Mouse (Mus musculus) kidney, embryonic 14.5 days (tissue): ENCODE data around the gene Fscn3. TPM values are rescaled to one million over a fixed set of nuclear protein-coding genes. Genes with fewer than 3 reads are reported as not detected.

ENCODE experiments used
- ATAC-seq: fragments of 200-750 bp; cut with Nextera tagmentation; 2 replicates; pipeline ENCODE4 v1.8.0; 2017; ENCODE audit warnings: moderate number of reproducible peaks, mild to moderate bottlenecking, moderate TSS enrichment, moderate library complexity; ENCODE audit not compliant: low FRiP score, low TSS enrichment
- H3K27ac ChIP-seq: fragments of 300-500 bp; sonication (generic); 2 replicates; pipeline ENCODE4 v1.5.1; 2014; ENCODE audit warnings: low read depth, mild to moderate bottlenecking, low read length, moderate library complexity, mixed read lengths
- H3K27me3 ChIP-seq: fragments of 300-500 bp; sonication (generic); 2 replicates; pipeline ENCODE4 v1.6.1; 2014; ENCODE audit warnings: mild to moderate bottlenecking, low read length; ENCODE audit not compliant: control insufficient read depth, insufficient read depth
- H3K36me3 ChIP-seq: fragments of 300-500 bp; sonication (generic); 2 replicates; pipeline ENCODE4 v1.6.1; 2014; ENCODE audit warnings: low read length, mixed read lengths; ENCODE audit not compliant: control insufficient read depth, insufficient read depth
- H3K4me1 ChIP-seq: fragments of 300-500 bp; sonication (generic); 2 replicates; pipeline ENCODE4 v1.6.1; 2014; ENCODE audit warnings: low read length, mixed read lengths; ENCODE audit not compliant: control insufficient read depth, insufficient read depth
- H3K4me2 ChIP-seq: fragments of 300-500 bp; sonication (generic); replicated peaks from 2 replicates; pipeline ENCODE4 v1.6.1; 2014; ENCODE audit warnings: low read depth, mild to moderate bottlenecking, low read length
- H3K4me3 ChIP-seq: fragments of 300-500 bp; sonication (generic); 2 replicates; pipeline ENCODE4 v1.5.1; 2014; ENCODE audit warnings: mild to moderate bottlenecking, low read length
- H3K9ac ChIP-seq: fragments of 300-500 bp; sonication (generic); 2 replicates; pipeline ENCODE4 v1.6.1; 2014; ENCODE audit warnings: low read depth, mild to moderate bottlenecking, low read length, moderate library complexity
- H3K9me3 ChIP-seq: fragments of 300-500 bp; sonication (generic); 2 replicates; pipeline ENCODE4 v1.6.1; 2016; ENCODE audit warnings: low read length; ENCODE audit not compliant: control insufficient read depth
- WGBS: fragments of 180-500 bp; shearing (Covaris S2); extraction: QIAGEN DNeasy Blood & Tissue Kit; methylation state at CpG from one replicate; pipeline ENCODE4 v1.1.7; 2014; 5-methylcytosine and 5-hydroxymethylcytosine counted together
- polyA plus RNA-seq: library from polyadenylated mRNA; unstranded; fragments of >200 nt; fragmentation: Nextera tagmentation; extraction: Ambion mirVana; gene quantifications from 2 replicates; pipeline ENCODE4 v1.2.1, GENCODE M21; 2014

The Fscn3 gene
- polyA plus RNA-seq, 1 experiment from 2014 or later, result not detected

DNA sequence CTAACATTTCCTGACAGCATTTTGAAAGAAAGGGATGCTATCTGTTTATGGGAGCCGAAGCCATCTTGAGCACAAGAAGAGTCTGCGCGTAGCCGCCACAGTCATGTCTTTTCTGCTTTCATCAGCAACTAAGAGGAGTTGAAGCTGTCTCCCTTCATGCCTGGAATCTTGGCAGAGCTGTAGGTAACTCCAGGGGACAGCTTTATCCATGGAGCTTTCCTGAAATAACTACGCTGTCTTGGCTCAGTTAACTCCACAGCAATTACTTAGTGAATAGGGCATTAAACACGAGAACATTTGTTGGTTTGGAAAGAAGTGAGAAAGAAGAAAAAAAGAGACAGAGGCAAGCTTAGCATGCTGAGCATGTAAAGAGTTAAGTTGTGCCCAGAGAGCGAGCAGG is 20.3 kb downstream of the Fscn3 start:
- WGBS, result 79% methylated on average over 7 of the region's 7 CpGs
- Histone ChIP-seq H3K4me3 (no peak overlapping the region), H3K36me3 (no peaks in the 10 kb centered on the region), H3K4me1 (no peaks in the 10 kb centered on the region), H3K27ac (no peak overlapping the region), H3K9me3 (no peaks in the 10 kb centered on the region), H3K27me3 (peaks cover 33% of the 10 kb centered on the region), H3K4me2 (no peak overlapping the region), H3K9ac (no peak overlapping the region)
- no peak for ATAC-seq

GRCm38 (mm10) chr6:28449253-28449652 is 21.7 kb downstream of the Fscn3 start, which contains the start of gene Pax4:
TSS of gene Pax4 (minus strand) at chr6:28449353.
- H3K27ac ChIP-seq, result no peak within 1 kb of the TSS
- H3K4me2 ChIP-seq, result no peak within 1 kb of the TSS
- peaks cover 33% of the 10 kb centered on the region for H3K27me3 ChIP-seq
- H3K9me3 ChIP-seq, result no peaks in the 10 kb centered on the region
- no peak for ATAC-seq
- WGBS, result 71% methylated on average over 2 of the region's 2 CpGs
- H3K36me3 ChIP-seq, result no peaks in the 10 kb centered on the region
- no peaks in the 10 kb centered on the region for H3K4me1 ChIP-seq
- H3K4me3 ChIP-seq, result no peak within 1 kb of the TSS
- no peak within 1 kb of the TSS for H3K9ac ChIP-seq

- Histone ChIP-seq H3K4me2 (no peak overlapping the region), H3K9ac (no peak overlapping the region), H3K4me3 (no peak overlapping the region), H3K4me1 (no peaks in the 10 kb centered on the region), H3K27ac (no peak overlapping the region), H3K9me3 (no peaks in the 10 kb centered on the region), H3K36me3 (no peaks in the 10 kb centered on the region), H3K27me3 (peaks cover 33% of the 10 kb centered on the region)
- no peak for ATAC-seq
- WGBS, result 14% methylated on average over 5 of the region's 5 CpGs
Observed at GRCm38 (mm10) chr6:28450481-28450880, 22.9 kb downstream of the Fscn3 start.

- H3K4me3 ChIP-seq, result no peak overlapping the region
Observed at GRCm38 (mm10) chr6:28450977-28451376, 23.4 kb downstream of the Fscn3 start.

GRCm38 (mm10) chr6:28459221-28459668 is 31.7 kb downstream of the Fscn3 start:
- H3K27ac ChIP-seq, result no peak overlapping the region
- H3K9ac ChIP-seq, result no peak overlapping the region
- H3K4me1 ChIP-seq, result no peaks in the 10 kb centered on the region
- H3K27me3 ChIP-seq, result no peaks in the 10 kb centered on the region
- H3K4me2 ChIP-seq, result no peak overlapping the region
- H3K36me3 ChIP-seq, result no peaks in the 10 kb centered on the region
- no peaks in the 10 kb centered on the region for H3K9me3 ChIP-seq
- no peak overlapping the region for H3K4me3 ChIP-seq
- no peak for ATAC-seq

More at GRCm38 (mm10) chr6:28450977-28451376, 23.4 kb downstream of the Fscn3 start:
- H3K9ac ChIP-seq, result no peak overlapping the region
- no peak overlapping the region for H3K4me2 ChIP-seq
- H3K27ac ChIP-seq, result no peak overlapping the region
- no peaks in the 10 kb centered on the region for H3K36me3 ChIP-seq
- WGBS, result 2% methylated on average over 10 of the region's 12 CpGs
- H3K9me3 ChIP-seq, result no peaks in the 10 kb centered on the region
- no peak for ATAC-seq
- peaks cover 33% of the 10 kb centered on the region for H3K27me3 ChIP-seq
- H3K4me1 ChIP-seq, result no peaks in the 10 kb centered on the region

- Histone ChIP-seq H3K4me1 (no peaks in the 10 kb centered on the region), H3K4me3 (no peak overlapping the region), H3K27me3 (no peaks in the 10 kb centered on the region), H3K9me3 (no peaks in the 10 kb centered on the region), H3K9ac (no peak overlapping the region), H3K27ac (no peak overlapping the region), H3K4me2 (no peak overlapping the region), H3K36me3 (no peaks in the 10 kb centered on the region)
- no peak for ATAC-seq
- WGBS, result 10% methylated on average over 5 of the region's 5 CpGs
Observed at GRCm38 (mm10) chr6:28460534-28460933, 32.9 kb downstream of the Fscn3 start.

GRCm38 (mm10) chr6:28464630-28465029 is 37.0 kb downstream of the Fscn3 start:
- peak; percentile 55 for ATAC-seq
- H3K4me1 ChIP-seq, result no peaks in the 10 kb centered on the region
- no peak overlapping the region for H3K4me3 ChIP-seq
- no peaks in the 10 kb centered on the region for H3K36me3 ChIP-seq
- H3K9ac ChIP-seq, result no peak overlapping the region
- WGBS, result 7% methylated on average over 6 of the region's 6 CpGs
- no peak overlapping the region for H3K27ac ChIP-seq
- no peak overlapping the region for H3K4me2 ChIP-seq
- H3K9me3 ChIP-seq, result no peaks in the 10 kb centered on the region
- no peaks in the 10 kb centered on the region for H3K27me3 ChIP-seq

DNA sequence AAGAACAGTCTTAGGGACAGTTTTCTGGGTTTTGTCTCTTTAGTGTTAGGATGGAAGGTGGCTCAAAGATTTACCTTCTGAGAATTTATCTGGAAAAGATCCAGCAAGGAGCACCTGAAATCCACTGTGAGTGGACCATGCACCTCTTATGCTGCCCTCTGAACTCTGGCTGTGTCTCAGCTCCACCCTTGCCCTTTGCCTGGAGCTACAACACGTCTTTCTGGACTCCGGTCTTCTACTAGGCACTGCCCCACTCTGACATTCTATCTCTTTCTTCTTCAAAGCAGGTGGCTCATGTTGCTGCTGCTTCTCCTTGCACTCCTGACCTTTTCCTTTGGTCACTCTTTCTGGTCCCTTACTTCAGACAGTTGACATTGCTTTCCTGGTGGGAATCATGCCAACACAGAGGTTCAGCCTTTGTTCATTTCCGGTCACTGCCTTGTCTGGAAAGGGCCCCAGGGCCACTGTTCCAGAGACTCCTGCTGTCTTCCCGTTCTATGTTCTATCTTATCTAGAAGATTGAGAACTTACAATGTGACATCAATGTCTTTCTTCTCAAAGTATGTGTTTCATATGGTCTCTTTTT is 42.5 kb downstream of the Fscn3 start:
- 36% methylated on average over 4 of the region's 4 CpGs for WGBS
- no peak overlapping the region for H3K9ac ChIP-seq
- no peaks in the 10 kb centered on the region for H3K27me3 ChIP-seq
- H3K4me3 ChIP-seq, result no peak overlapping the region
- H3K36me3 ChIP-seq, result no peaks in the 10 kb centered on the region
- H3K4me1 ChIP-seq, result no peaks in the 10 kb centered on the region
- no peak overlapping the region for H3K27ac ChIP-seq
- no peaks in the 10 kb centered on the region for H3K9me3 ChIP-seq
- H3K4me2 ChIP-seq, result no peak overlapping the region
- ATAC-seq, result no peak

DNA sequence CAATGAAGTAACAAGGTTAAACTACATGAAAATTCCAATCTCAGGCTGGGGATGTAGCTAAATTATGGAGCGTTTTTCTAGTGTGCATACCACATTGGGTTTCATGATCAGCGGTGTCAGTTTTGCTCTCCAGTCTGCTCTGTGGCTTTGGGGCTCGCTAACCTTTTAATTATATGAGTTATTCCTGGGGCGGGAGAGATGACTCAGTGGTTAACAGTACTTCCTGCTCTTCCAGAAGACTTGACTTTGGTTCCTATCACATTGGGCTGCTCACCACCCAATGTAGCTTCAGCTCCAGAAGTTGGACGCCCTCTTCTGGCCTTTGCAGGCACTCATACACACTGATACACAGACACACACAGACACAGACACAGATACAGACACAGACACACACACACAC is 43.0 kb downstream of the Fscn3 start:
- H3K4me1 ChIP-seq, result no peaks in the 10 kb centered on the region
- 72% methylated on average over 5 of the region's 5 CpGs for WGBS
- H3K27ac ChIP-seq, result no peak overlapping the region
- no peaks in the 10 kb centered on the region for H3K36me3 ChIP-seq
- H3K9ac ChIP-seq, result no peak overlapping the region
- no peaks in the 10 kb centered on the region for H3K27me3 ChIP-seq
- no peak overlapping the region for H3K4me3 ChIP-seq
- H3K4me2 ChIP-seq, result no peak overlapping the region
- H3K9me3 ChIP-seq, result no peaks in the 10 kb centered on the region
- no peak for ATAC-seq
